Mouse (Mus musculus): ENCODE data around the gene Nfkb1.

Nfkb1 gene

GRCm38 (mm10) chr3:135631856-135632255 is 59.5 kb downstream of the Nfkb1 start:
- no peak for DNase-seq (ENCODE audit: extremely low read depth, low read depth)

GRCm38 (mm10) chr3:135631096-135631457 is 60.3 kb downstream of the Nfkb1 start:
- peak; percentile 19 for DNase-seq (ENCODE audit: extremely low read depth, low read depth)

GRCm38 (mm10) chr3:135630430-135631095 is 60.8 kb downstream of the Nfkb1 start:
- no peak for DNase-seq (ENCODE audit: extremely low read depth, low read depth)

- DNase-seq (ENCODE audit: extremely low read depth, low read depth) = no peak
Observed at GRCm38 (mm10) chr3:135629830-135630355, 61.5 kb downstream of the Nfkb1 start.

- DNase-seq (ENCODE audit: extremely low read depth, low read depth) = no peak
Observed at GRCm38 (mm10) chr3:135628706-135629169, 62.6 kb downstream of the Nfkb1 start.

- no peak for DNase-seq (ENCODE audit: extremely low read depth, low read depth)
Observed at GRCm38 (mm10) chr3:135628000-135628705, 63.2 kb downstream of the Nfkb1 start.

GRCm38 (mm10) chr3:135625290-135625689 is 66.1 kb downstream of the Nfkb1 start:
- no peak for DNase-seq (ENCODE audit: extremely low read depth, low read depth)

GRCm38 (mm10) chr3:135616730-135617129 is 74.6 kb downstream of the Nfkb1 start:
- no peak for DNase-seq (ENCODE audit: extremely low read depth, low read depth)

GRCm38 (mm10) chr3:135614376-135614775 is 77.0 kb downstream of the Nfkb1 start:
- no peak for DNase-seq (ENCODE audit: extremely low read depth, low read depth)

GRCm38 (mm10) chr3:135610221-135610620 is 81.1 kb downstream of the Nfkb1 start:
- no peak for DNase-seq (ENCODE audit: extremely low read depth, low read depth)

- no peak for DNase-seq (ENCODE audit: extremely low read depth, low read depth)
Observed at GRCm38 (mm10) chr3:135607660-135608473, 83.5 kb downstream of the Nfkb1 start.

GRCm38 (mm10) chr3:135607021-135607420 is 84.3 kb downstream of the Nfkb1 start:
- no peak for DNase-seq (ENCODE audit: extremely low read depth, low read depth)

- DNase-seq (ENCODE audit: extremely low read depth, low read depth) = no peak
Observed at GRCm38 (mm10) chr3:135606592-135606991, 84.8 kb downstream of the Nfkb1 start.

- DNase-seq (ENCODE audit: extremely low read depth, low read depth) = no peak
Observed at GRCm38 (mm10) chr3:135605474-135605873, 85.9 kb downstream of the Nfkb1 start.

GRCm38 (mm10) chr3:135604626-135605417 is 86.5 kb downstream of the Nfkb1 start:
- DNase-seq (ENCODE audit: extremely low read depth, low read depth) = no peak

- DNase-seq (ENCODE audit: extremely low read depth, low read depth) = no peak
Observed at GRCm38 (mm10) chr3:135602731-135603130, 88.6 kb downstream of the Nfkb1 start.

GRCm38 (mm10) chr3:135598355-135598754 is 93.0 kb downstream of the Nfkb1 start:
- DNase-seq (ENCODE audit: extremely low read depth, low read depth) = no peak

GRCm38 (mm10) chr3:135597014-135597413 is 94.3 kb downstream of the Nfkb1 start:
- peak; percentile 24 for DNase-seq (ENCODE audit: extremely low read depth, low read depth)

- no peak for DNase-seq (ENCODE audit: extremely low read depth, low read depth)
Observed at GRCm38 (mm10) chr3:135594238-135594917, 97.0 kb downstream of the Nfkb1 start.

- no peak for DNase-seq (ENCODE audit: extremely low read depth, low read depth)
Observed at GRCm38 (mm10) chr3:135592011-135592410, 99.3 kb downstream of the Nfkb1 start.
